Mouse (Mus musculus): Measurements from ENCODE around the gene Zfp740.

- TF ChIP-seq CTCF (IDR thresholded peaks at IDR 0.05; ENCODE audit: control insufficient read depth, insufficient read depth, insufficient read length) (no peak), CEBPB (IDR thresholded peaks at IDR 0.05; ENCODE audit: low read depth) (no peak)
These were observed 14.3 kb downstream of the Zfp740 start for GRCm38 (mm10) chr15:102217325-102217724.

Data from C2C12 (cell line).